26 mouse cellular contexts compared by ENCODE assay signal in the genomic region with DNA sequence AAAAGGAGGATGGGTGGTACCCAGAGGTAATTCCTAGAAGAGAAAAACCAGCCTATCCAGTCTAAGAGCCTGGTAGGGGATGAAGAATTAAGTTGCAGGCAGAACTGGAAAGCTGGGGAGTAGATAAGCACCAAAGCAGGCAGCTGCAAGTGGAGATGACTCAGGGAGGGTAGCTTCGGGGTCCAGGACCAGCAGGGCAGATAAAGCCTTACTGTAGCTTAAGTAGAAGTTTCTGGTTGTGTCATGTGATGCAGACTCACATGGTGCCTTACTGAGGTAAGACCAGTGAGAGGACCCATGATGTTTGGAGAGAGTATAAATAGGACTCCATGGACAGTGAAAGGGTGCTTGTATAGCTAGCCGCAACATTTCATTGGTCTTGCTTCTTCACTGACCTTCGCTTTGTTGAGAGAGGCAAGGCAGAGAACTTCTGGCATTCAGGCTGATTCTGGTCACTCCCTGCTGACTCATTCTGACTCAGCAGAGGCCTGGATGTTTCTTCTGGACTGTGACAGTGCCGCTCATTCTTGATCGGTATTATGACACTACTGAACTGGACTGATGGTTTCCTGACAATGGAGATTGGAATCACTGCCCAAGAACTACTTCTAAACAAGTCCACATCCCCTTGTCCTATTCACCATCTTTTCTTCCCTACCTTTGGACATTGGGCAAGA.
DNase-seq lines count a peak whose midpoint lies in the region; ATAC-seq and TF ChIP-seq lines count a peak whose summit lies in the region.
"Had no signal": no experiment of that assay in that cellular context is flagged by ENCODE, and none has a peak within 500 bp of the region (broad histone marks: within the 10 kb centered on the region; RNA-seq: fewer than 3 reads in every experiment).

No protein-coding gene starts in this region.

- no peak overlapping the region for H3K4me2 ChIP-seq in liver, embryonic 11.5 days
- peak overlapping the region; percentile 26 for H3K4me2 ChIP-seq in myocyte (ENCODE audit: low read depth)
- H3K4me2 ChIP-seq: embryonic facial prominence, embryonic 12.5 days; forebrain, embryonic 15.5 days; hindbrain, embryonic 14.5 days; midbrain, embryonic 12.5 days; neural tube, embryonic 15.5 days had no signal

- CTCF ChIA-PET in Patski (lab: Charles Lee), result interaction anchor here (1.1 to 1.6 kb wide), 2 partner anchors 18 to 121 kb away, joined by 3 read pairs; no protein-coding TSS in a partner anchor

- H3K36me3 ChIP-seq in heart, embryonic 10.5 days, result no peaks in the 10 kb centered on the region
- H3K36me3 ChIP-seq in liver, embryonic 11.5 days (ENCODE audit: control insufficient read depth, insufficient read depth, low read length), result no peaks in the 10 kb centered on the region
- H3K36me3 ChIP-seq in myocyte (ENCODE audit: control insufficient read depth, insufficient read depth), result no peaks in the 10 kb centered on the region
- H3K36me3 ChIP-seq: embryonic facial prominence, embryonic 12.5 days; forebrain, embryonic 10.5 days; forebrain, embryonic 15.5 days; midbrain, embryonic 12.5 days; neural tube, embryonic 15.5 days had no signal

- H3K4me1 ChIP-seq in heart, embryonic 10.5 days, result no peaks in the 10 kb centered on the region
- H3K4me1 ChIP-seq in liver, embryonic 11.5 days (replicated peaks; ENCODE audit: control insufficient read depth, insufficient read depth, low read length), result no peaks in the 10 kb centered on the region
- H3K4me1 ChIP-seq: embryonic facial prominence, embryonic 12.5 days; forebrain, embryonic 10.5 days; forebrain, embryonic 15.5 days; midbrain, embryonic 12.5 days; neural tube, embryonic 15.5 days had no signal

- no peaks in the 10 kb centered on the region for H3K9me3 ChIP-seq in heart, embryonic 10.5 days
- H3K9me3 ChIP-seq in liver, embryonic 11.5 days (ENCODE audit: control insufficient read depth, low read length), result no peaks in the 10 kb centered on the region
- H3K9me3 ChIP-seq: forebrain, embryonic 10.5 days; forebrain, embryonic 15.5 days; midbrain, embryonic 12.5 days; neural tube, embryonic 15.5 days had no signal

- no peak overlapping the region for H3K9ac ChIP-seq in liver, embryonic 11.5 days (ENCODE audit: low read depth, low read length)
- H3K9ac ChIP-seq: embryonic facial prominence, embryonic 12.5 days; forebrain, embryonic 15.5 days; hindbrain, embryonic 14.5 days; midbrain, embryonic 12.5 days; neural tube, embryonic 15.5 days had no signal

- WGBS in heart, embryonic 10.5 days, result 78% methylated on average over 5 of the region's 5 CpGs
- 80% methylated on average over 5 of the region's 5 CpGs for WGBS in liver, embryonic 11.5 days

- intact Hi-C loops in heart, postnatal 25 days (cut with DNase I), result no loop called here

- TF ChIP-seq POLR2A in myocyte (IDR thresholded peaks at IDR 0.05; ENCODE audit: insufficient read length, low read depth), result no peak

- no peak overlapping the region for H3ac ChIP-seq in myocyte (ENCODE audit: control insufficient read depth, insufficient read length)

- DNase-seq in heart, embryonic 10.5 days (ENCODE audit: low spot score), result peak; percentile 82
- no peak for DNase-seq in heart, postnatal 25 days (ENCODE audit: low spot score)
- DNase-seq in liver, embryonic 11.5 days (ENCODE audit: low spot score), result no peak
- DNase-seq in liver (no peak), Patski (ENCODE audit: low read depth, low spot score) (no peak)
- no peak for DNase-seq in lung, postnatal 25 days (ENCODE audit: low spot score)
- DNase-seq: adrenal gland, postnatal 25 days; cerebellum, adult 11-12 months; cerebellum, adult 9-11 months; embryo, embryonic 11 days; gastrocnemius, postnatal 25 days; heart, adult 2 months; kidney, postnatal 25 days; lung, postnatal 4 days; right cerebral cortex, postnatal 25 days; thymus, postnatal 14 days had no signal

- H3K27ac ChIP-seq in heart, embryonic 10.5 days, result no peak overlapping the region
- no peak overlapping the region for H3K27ac ChIP-seq in liver, embryonic 11.5 days (ENCODE audit: low read depth, low read length)
- H3K27ac ChIP-seq: embryonic facial prominence, embryonic 12.5 days; forebrain, embryonic 10.5 days; forebrain, embryonic 15.5 days; heart, adult 2 months; hindbrain, embryonic 14.5 days; midbrain, embryonic 12.5 days; neural tube, embryonic 15.5 days had no signal

- in situ Hi-C loops in Patski (cut with MboI; ENCODE audit: low pct_unique_long_range_greater_than_20kb), result no loop called here

- POLR2A ChIA-PET in Patski (lab: Charles Lee), result no interaction called here

- TF ChIP-seq CTCF in Patski (IDR thresholded peaks at IDR 0.05), result no peak

- ATAC-seq in liver, embryonic 11.5 days (replicated peaks; ENCODE audit: low FRiP score), result peak; percentile 39; the same call in 1 of the 2 replicates
- peak; percentile 84 for ATAC-seq in Patski
- no peak for ATAC-seq in monocyte, adult 5-6 weeks (replicated peaks; ENCODE audit: insufficient number of reproducible peaks, low FRiP score, low TSS enrichment, poor library complexity, severe bottlenecking)
- ATAC-seq: forebrain, embryonic 15.5 days; intestine, postnatal 0 days had no signal

- H3K4me3 ChIP-seq in heart, embryonic 10.5 days, result no peak overlapping the region
- no peak overlapping the region for H3K4me3 ChIP-seq in liver, embryonic 11.5 days (ENCODE audit: low read depth, low read length)
- no peak overlapping the region for H3K4me3 ChIP-seq in myocyte
- H3K4me3 ChIP-seq: embryonic facial prominence, embryonic 12.5 days; forebrain, embryonic 10.5 days; forebrain, embryonic 15.5 days; heart, adult 2 months; megakaryocyte, embryonic 14.5 days; midbrain, embryonic 12.5 days; neural tube, embryonic 15.5 days had no signal

- H3K79me2 ChIP-seq in myocyte (ENCODE audit: control insufficient read depth, insufficient read depth), result no peaks in the 10 kb centered on the region

- no peaks in the 10 kb centered on the region for H3K27me3 ChIP-seq in heart, embryonic 10.5 days (ENCODE audit: insufficient read depth, poor library complexity, severe bottlenecking)
- H3K27me3 ChIP-seq in liver, embryonic 11.5 days (replicated peaks; ENCODE audit: control insufficient read depth, insufficient read depth, low read length), result no peaks in the 10 kb centered on the region
- no peaks in the 10 kb centered on the region for H3K27me3 ChIP-seq in Patski
- H3K27me3 ChIP-seq in myocyte (ENCODE audit: control insufficient read depth, insufficient read depth, insufficient read length), result no peaks in the 10 kb centered on the region
- H3K27me3 ChIP-seq: embryonic facial prominence, embryonic 12.5 days; forebrain, embryonic 15.5 days; megakaryocyte, embryonic 14.5 days; midbrain, embryonic 12.5 days; neural tube, embryonic 15.5 days had no signal

TF ChIP-seq in myocyte, 11 proteins besides CTCF, POLR2A, EP300 and RAD21:
- TF ChIP-seq MYOG (IDR thresholded peaks at IDR 0.05; ENCODE audit: control insufficient read depth in 1 of 3, insufficient read depth in 1 of 3, insufficient read length in 2 of 3, low read depth in 2 of 3), result no peak
- peak; percentile 78 for TF ChIP-seq USF1 (IDR thresholded peaks at IDR 0.05; ENCODE audit: low read depth)
